Mouse (Mus musculus) cerebellum, adult 2 months (tissue): ENCODE measurements around the gene Ccng1.

Experiments used
- CTCF ChIP-seq: fragments of 200-500 bp; IDR thresholded peaks from 2 replicates; pipeline ENCODE4 v1.5.1; 2011; ENCODE audit warnings: low read depth, mild to moderate bottlenecking, control low read depth, low read length, moderate library complexity, borderline replicate concordance; ENCODE audit not compliant: insufficient read depth
- POLR2A ChIP-seq: fragments of 200-500 bp; IDR thresholded peaks from 2 replicates; pipeline ENCODE4 v1.6.1; 2011; ENCODE audit warnings: low read length, control low read depth, borderline replicate concordance; ENCODE audit not compliant: insufficient read depth

GRCm38 (mm10) chr11:40718324-40718723 is 36.8 kb downstream of the Ccng1 start:
- TF ChIP-seq CTCF (no peak), POLR2A (no peak)
